Mouse (Mus musculus) kidney, adult 2 months (tissue): ENCODE results near the gene Irs3.

ENCODE experiments used
- CTCF ChIP-seq: fragments of 200-500 bp; conservative IDR thresholded peaks from 2 replicates; pipeline ENCODE4 v1.5.1; 2011; ENCODE audit warnings: low read depth, mild to moderate bottlenecking, control low read depth, low read length, moderate library complexity, mixed read lengths; ENCODE audit not compliant: insufficient read depth, insufficient read length
- POLR2A ChIP-seq: fragments of 200-500 bp; IDR thresholded peaks from one replicate; pipeline ENCODE4 v1.6.1; 2011; ENCODE audit warnings: low read depth, low read length, control low read depth

DNA sequence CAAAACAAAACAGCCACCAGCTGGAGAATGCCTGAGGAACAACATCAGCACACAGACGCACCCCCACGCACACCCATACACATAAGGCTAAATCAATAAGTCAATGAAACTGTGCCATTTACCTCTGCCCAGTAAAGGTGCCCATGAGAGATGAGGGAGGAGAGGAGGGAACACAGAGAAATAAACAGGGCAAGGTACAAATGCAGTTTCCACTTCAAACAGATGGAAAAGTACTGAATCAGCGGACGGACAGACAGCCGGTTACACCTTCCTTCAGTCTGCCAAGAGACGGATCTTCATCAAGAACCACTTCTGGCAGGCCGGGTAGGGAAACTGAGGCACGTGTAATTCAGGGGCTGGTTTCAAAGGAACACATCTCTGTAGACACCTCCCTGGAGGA is 29.3 kb upstream of the Irs3 start:
- TF ChIP-seq POLR2A, result no peak
- no peak for TF ChIP-seq CTCF
